Mouse (Mus musculus) spleen, adult 2 months (tissue): ENCODE measurements around the gene Cish. TPM values are rescaled to one million over a fixed set of nuclear protein-coding genes. Genes with fewer than 3 reads are reported as not detected.

ENCODE experiments used
- DNase-seq, 2 experiments: peaks; one replicate each; pipeline versions ENCODE4 v3.0.0 to v3.0.0-alpha.2; 2012 to 2021; ENCODE audit warnings: low spot score in 2 of 2, low read depth in 1 of 2
- H3K27ac ChIP-seq: fragments of 200-500 bp; 2 replicates; pipeline ENCODE4 v1.5.1; 2012; ENCODE audit warnings: low read length, inconsistent platforms; ENCODE audit not compliant: insufficient read depth
- H3K27me3 ChIP-seq: fragments of 200-500 bp; 2 replicates; pipeline ENCODE4 v1.6.1; 2012; ENCODE audit warnings: mild to moderate bottlenecking, moderate library complexity, low read length, inconsistent platforms; ENCODE audit not compliant: control insufficient read depth, insufficient read depth
- H3K36me3 ChIP-seq: fragments of 200-500 bp; 2 replicates; pipeline ENCODE4 v1.6.1; 2012; ENCODE audit warnings: mild to moderate bottlenecking, low read length, inconsistent platforms; ENCODE audit not compliant: control insufficient read depth, insufficient read depth
- H3K4me1 ChIP-seq: fragments of 200-500 bp; 2 replicates; pipeline ENCODE4 v1.6.1; 2011; ENCODE audit warnings: inconsistent platforms; ENCODE audit not compliant: control insufficient read depth, insufficient read depth, insufficient read length
- H3K4me3 ChIP-seq: fragments of 200-500 bp; 2 replicates; pipeline ENCODE4 v1.5.1; 2011; ENCODE audit warnings: mild to moderate bottlenecking, inconsistent platforms; ENCODE audit not compliant: insufficient read depth, insufficient read length; ENCODE audit errors: extremely low read depth
- CTCF ChIP-seq: fragments of 200-500 bp; IDR thresholded peaks from 2 replicates; pipeline ENCODE4 v1.5.1; 2011; ENCODE audit warnings: mild to moderate bottlenecking, inconsistent platforms; ENCODE audit not compliant: insufficient read depth, insufficient read length, insufficient replicate concordance; ENCODE audit errors: extremely low read depth
- POLR2A ChIP-seq: fragments of 200-500 bp; IDR thresholded peaks from 2 replicates; pipeline ENCODE4 v1.6.1; 2011; ENCODE audit warnings: low read depth, low read length, inconsistent platforms
- WGBS: fragments of 180-500 bp; shearing (Covaris S2); methylation state at CpG from one replicate; pipeline ENCODE4 v1.1.7; 2018; 5-methylcytosine and 5-hydroxymethylcytosine counted together
- polyA plus RNA-seq: library from polyadenylated mRNA; depleted of rRNA; stranded (reverse); fragments of >200 nt; gene quantifications from 2 replicates; pipeline ENCODE4 v1.2.3, GENCODE M21; 2012

The Cish gene
- polyA plus RNA-seq, 1 experiment = 9.3 TPM

DNA sequence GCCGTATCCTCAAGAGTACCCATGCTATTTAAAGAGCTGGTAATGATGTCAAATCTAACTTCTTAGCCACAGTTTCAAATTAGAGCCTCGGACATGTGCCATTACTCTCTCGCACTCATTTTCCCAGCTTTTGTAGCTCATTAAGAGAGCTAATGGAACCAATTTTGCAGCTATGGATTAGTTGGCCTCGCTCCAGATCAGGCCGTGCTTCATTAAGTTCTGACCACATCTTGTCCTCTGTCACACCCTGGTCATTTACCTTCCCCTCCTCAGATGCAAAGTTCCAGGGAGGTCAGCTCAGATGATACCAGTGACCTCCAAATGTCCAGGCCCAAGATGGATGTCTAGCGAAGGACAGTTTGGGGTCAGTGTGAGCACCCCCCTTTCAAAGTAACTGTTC, 21.1 kb upstream of the Cish start:
- no peak for TF ChIP-seq CTCF
- no peak for TF ChIP-seq POLR2A
- WGBS = 72% methylated on average over 6 of the region's 6 CpGs
- no peak overlapping the region for H3K4me3 ChIP-seq
- H3K27me3 ChIP-seq = no peaks in the 10 kb centered on the region
- H3K27ac ChIP-seq = no peak overlapping the region
- H3K36me3 ChIP-seq = no peaks in the 10 kb centered on the region
- peaks cover 9% of the 10 kb centered on the region; the same call in 1 of the 2 replicates for H3K4me1 ChIP-seq
- DNase-seq = no peak

DNA sequence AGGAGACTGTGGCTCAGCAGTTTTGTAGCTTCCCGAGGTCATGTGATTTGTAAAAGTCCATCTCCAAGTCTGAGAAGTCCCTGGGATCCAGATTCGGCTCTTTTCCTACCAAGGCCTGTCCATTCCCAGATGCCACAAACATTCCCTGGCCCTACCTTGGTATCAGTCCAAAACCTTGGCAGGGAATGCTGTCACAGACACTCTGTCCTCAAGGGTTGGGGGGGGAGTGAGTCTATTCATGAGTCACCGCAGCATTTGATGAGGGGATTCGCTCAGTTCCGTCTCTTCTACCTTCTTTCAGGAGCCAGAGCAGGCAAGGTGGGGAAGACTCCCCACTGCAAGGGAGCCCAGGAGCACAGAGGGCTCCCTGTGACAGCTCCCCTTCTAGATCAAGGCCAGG, 20.1 kb upstream of the Cish start:
- WGBS = 92% methylated on average over 5 of the region's 5 CpGs
- peaks cover 16% of the 10 kb centered on the region; the same call in 1 of the 2 replicates for H3K4me1 ChIP-seq
- H3K36me3 ChIP-seq = no peaks in the 10 kb centered on the region
- no peak overlapping the region for H3K4me3 ChIP-seq
- no peaks in the 10 kb centered on the region for H3K27me3 ChIP-seq
- no peak for DNase-seq
- TF ChIP-seq POLR2A (no peak), CTCF (no peak)
- no peak overlapping the region for H3K27ac ChIP-seq

DNA sequence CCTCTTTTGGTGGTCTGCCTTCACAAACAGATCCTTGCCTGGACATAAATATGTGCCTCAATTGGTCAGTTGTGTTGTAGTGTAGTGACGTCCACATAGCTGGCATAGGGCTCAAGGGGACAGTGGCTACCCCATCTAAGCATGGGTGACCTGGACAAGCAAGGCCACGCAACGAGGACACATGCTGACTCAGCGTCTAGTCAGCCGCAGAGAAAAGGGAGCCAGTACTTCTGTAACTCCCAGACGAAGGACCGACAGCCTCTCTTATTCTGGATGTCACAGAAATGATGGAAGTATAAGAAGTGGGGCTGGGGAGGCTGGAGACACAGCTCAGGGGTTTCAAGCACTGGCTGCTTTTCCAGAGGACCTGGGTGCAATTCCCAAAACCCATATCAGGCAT, 18.2 kb upstream of the Cish start:
- TF ChIP-seq POLR2A = no peak
- TF ChIP-seq CTCF = no peak
- 92% methylated on average over 7 of the region's 7 CpGs for WGBS
- H3K4me1 ChIP-seq = peaks cover 18% of the 10 kb centered on the region; the same call in 1 of the 2 replicates
- H3K27me3 ChIP-seq = no peaks in the 10 kb centered on the region
- H3K27ac ChIP-seq = no peak overlapping the region
- no peak for DNase-seq
- H3K36me3 ChIP-seq = no peaks in the 10 kb centered on the region
- H3K4me3 ChIP-seq = no peak overlapping the region

DNA sequence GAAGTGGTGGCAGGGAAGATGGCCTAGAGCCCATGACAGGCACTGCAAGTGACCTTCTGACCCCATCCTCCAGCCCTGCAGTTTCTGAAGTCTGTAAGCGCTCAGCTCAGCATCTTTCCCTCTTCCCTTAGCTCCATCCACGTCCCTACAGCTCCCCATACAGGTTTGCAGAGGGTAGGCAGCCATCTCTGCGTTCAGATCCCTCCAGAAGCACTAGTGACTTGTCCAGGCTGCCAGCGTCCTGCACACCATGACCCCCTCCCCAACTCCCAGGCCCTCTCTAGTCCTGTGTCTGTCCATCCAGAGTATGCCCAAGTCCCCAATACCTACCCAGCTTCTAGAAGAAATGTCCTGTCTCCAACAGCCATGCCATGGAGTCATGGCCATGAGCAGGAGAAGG, 17.7 kb upstream of the Cish start:
- no peak overlapping the region for H3K4me3 ChIP-seq
- no peak for DNase-seq
- H3K27me3 ChIP-seq = no peaks in the 10 kb centered on the region
- no peak overlapping the region for H3K27ac ChIP-seq
- H3K4me1 ChIP-seq = peaks cover 17% of the 10 kb centered on the region; the same call in 1 of the 2 replicates
- 84% methylated on average over 4 of the region's 4 CpGs for WGBS
- no peak for TF ChIP-seq CTCF
- no peaks in the 10 kb centered on the region for H3K36me3 ChIP-seq

DNA sequence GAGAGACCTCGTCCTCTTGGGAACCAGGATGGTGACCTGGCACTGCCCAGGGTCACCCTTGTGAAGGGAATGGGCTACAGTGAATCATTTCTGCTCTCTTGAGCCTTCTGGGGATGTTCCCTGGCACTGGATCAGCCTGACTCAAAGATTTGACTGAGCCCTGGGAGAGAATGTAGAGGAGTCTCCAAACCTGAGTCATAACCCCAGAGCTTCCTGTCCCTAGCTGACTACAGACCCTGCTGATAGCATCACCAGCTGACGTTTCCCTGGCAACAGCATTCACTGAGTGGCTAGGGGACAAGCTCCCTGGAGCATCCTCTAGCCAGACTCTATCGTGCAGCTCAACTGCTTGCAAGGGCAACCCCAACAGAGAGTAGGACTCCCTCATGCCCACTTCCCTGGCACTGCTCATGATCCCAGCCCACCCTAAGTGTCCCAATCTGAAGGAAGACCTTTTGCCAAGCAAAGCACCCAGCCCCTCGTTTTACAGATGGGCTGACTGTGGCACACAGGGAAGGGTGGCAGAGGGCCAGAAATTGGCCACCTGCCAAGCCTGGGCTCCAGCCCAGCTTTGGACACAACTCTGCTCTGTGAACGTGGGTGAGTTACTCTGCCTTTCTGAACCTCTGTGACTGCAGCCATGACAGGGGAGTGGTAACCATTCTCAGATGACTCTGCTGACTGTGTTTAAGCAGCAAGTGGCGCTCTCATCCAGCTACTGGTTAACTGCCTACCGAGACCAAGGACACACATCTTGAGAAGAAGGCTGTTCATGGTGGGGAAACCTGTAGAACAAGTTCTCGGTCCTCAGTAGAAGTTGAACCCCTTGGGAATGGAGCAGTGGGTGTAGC, 17.1 kb upstream of the Cish start:
- no peak for DNase-seq
- no peak overlapping the region for H3K27ac ChIP-seq
- H3K36me3 ChIP-seq = no peaks in the 10 kb centered on the region
- TF ChIP-seq CTCF (no peak), POLR2A (no peak)
- no peaks in the 10 kb centered on the region for H3K27me3 ChIP-seq
- no peak overlapping the region for H3K4me3 ChIP-seq
- WGBS = 58% methylated on average over 8 of the region's 8 CpGs
- peaks cover 16% of the 10 kb centered on the region; the same call in 1 of the 2 replicates for H3K4me1 ChIP-seq

DNA sequence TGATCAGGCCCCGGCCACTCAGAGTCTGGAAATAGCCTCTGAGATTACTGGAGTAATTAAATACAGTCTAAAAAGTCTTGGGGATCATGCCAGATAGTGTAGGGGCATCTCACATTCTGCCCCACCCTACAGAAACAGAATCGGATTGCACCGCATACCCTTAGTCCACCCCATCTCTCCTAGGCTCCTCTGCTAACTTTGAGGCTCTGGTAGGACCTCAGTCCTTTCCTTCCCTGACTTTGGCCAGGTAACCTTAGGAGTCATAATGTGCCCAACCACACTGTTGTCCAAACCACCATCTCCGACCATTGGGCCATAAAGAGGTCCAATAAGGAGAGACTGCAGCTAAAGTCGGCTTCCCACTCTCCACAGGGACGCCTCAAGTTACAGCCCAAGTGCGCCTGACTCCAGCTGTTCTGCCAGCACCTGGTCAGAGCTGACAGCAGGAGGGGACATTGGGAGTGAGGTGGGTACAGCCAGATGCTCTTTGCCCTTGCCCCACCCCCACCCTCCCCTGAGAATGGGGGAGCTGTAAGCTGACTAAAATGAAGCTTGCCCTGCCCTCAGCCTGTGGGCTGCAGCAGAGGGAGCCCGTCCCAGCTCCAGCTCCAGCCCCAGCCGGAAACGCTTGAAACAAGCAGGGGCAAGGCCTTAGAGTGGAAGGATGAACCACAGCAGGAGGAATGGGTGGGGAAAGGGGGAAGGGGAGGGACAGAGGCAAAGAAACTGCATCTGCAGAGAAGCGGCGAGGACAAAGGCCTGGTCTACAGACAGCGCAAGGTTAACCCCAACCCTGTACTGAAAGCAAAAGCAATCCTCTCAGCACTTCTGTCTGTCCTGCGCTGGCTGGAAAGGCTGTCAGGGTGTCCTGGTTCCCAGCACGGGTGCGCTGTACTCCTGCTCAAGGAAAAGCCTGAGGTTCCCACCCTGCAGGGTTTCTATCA, 16.2 kb upstream of the Cish start:
- Histone ChIP-seq H3K27me3 (no peaks in the 10 kb centered on the region), H3K4me1 (peaks cover 16% of the 10 kb centered on the region; the same call in 1 of the 2 replicates), H3K4me3 (peak overlapping the region; percentile 20; the same call in 1 of the 2 replicates), H3K36me3 (no peaks in the 10 kb centered on the region), H3K27ac (peak overlapping the region; percentile 51)
- DNase-seq = no peak
- 36% methylated on average over 16 of the region's 16 CpGs for WGBS
- TF ChIP-seq CTCF = no peak
